Mouse (Mus musculus) lung, adult 2 months (tissue): ENCODE results near the gene Tmem220.

Experiments used
- CTCF ChIP-seq: fragments of 200-500 bp; IDR thresholded peaks from 2 replicates; pipeline ENCODE4 v1.5.1; 2011; ENCODE audit warnings: mild to moderate bottlenecking, low read length, control low read depth; ENCODE audit not compliant: insufficient read depth
- POLR2A ChIP-seq: fragments of 200-500 bp; IDR thresholded peaks from 2 replicates; pipeline ENCODE4 v1.6.1; 2011; ENCODE audit warnings: low read depth, mild to moderate bottlenecking, control low read depth, low read length, borderline replicate concordance; ENCODE audit errors: extremely low read depth

DNA sequence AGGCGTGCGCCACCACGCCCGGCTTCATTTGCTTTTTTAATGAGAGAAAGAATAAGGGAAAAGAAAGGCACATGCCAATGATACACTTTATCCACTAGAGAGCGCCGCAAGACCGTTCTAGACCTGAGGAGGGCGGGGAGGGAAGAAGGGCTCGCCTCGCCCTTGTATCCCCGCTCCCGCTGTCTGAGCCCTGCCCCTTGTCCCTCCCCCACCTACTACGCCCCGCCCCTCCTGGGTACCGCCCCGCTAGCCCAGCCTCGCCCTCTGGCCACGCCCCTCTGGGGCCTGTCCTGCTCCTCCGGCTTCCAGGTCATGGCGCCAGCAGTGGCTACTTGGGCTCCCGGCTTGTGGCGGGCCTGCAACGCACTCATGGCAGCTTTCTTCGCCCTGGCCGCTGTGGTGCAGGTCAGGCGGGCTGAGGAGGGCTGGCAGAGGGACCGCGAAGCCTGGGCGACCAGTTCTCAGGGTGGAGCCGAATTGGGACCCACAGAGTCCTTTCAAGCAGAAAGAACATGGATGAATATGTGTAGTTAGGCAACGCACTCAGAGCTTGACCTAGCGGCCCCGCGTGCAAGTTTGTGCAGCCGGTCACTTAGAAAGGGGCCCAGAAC is at the start of gene Tmem220:
- TF ChIP-seq POLR2A, result peak; percentile 80
- peak; percentile 81 for TF ChIP-seq CTCF
